Mouse (Mus musculus) retina, embryonic 14.5 days (tissue): ENCODE results near the gene Git1.
A peak's percentile ranks its signal among the peaks of the same experiment; 100 is the strongest.

Experiments
- DNase-seq: peaks from one replicate; pipeline ENCODE4 v3.0.0-alpha.2; 2015; ENCODE audit warnings: low spot score

The Git1 gene

DNA sequence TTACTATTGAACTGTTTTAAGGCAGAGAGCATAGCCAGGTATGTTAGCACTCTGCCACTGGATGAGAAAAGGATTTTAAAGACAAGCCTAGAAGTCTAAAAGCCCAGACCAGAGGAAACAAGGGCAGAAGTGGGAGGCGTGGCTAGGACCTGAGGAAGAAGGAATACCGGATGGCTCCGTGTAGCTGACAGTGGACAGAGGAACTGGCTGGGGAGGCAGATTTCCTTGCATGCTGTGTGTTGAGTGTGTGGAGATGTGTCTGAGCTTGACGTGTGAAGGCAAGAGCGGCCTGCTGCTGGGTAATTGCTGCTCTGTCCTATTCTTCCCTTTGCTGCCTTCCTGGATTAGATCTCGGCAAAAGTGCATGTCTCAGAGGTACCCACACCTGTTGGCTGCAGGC is 9.1 kb downstream of the Git1 start:
- DNase-seq = no peak

DNA sequence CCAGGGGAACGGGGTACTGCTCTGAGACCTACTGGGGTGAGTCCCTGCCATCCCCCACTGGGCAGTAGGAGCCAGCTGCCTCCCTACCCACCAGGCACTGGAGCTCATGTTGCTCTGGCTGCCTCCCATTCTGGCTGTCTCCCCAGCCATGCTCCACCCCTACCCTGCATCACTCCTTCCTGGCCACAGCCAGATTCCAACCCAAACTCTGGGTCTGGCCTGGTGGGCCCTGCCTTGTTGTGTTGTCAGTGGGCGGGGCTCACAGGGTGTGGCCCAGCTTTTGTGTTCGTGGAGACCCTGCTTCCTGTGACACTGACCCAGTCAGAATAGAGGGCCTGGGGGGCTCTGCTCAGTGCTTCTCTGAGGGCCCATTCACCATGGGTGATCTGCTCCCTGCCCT is 10.1 kb downstream of the Git1 start:
- no peak for DNase-seq

- no peak for DNase-seq
These were observed 11.0 kb downstream of the Git1 start for GRCm38 (mm10) chr11:77504377-77504776.

DNA sequence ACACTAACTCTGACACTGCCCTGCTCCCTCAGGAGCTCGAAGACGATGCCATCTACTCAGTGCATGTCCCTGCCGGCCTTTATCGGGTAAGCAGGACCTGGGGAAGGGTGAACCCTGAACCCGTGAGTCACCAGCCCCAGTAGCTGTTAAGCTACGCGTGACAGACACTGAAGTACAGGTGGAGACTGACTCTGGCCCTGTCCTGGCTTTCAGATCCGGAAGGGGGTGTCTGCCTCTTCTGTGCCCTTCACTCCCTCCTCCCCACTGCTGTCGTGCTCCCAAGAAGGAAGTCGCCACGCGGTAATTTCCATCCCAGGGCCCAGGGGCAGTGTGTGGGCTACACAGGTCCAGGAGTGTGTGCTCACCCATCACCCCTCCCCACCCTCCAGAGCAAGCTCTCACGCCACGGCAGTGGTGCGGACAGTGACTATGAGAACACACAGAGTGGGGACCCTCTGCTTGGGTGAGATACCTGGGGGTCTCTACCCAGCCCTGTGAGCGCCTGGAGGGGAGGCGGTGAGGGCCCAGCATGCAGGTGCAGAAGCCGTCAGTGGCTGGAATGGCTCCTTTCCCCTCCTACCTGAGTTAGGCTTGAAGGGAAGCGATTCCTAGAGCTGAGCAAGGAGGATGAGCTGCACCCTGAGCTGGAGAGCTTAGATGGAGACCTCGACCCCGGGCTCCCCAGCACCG is 12.1 kb downstream of the Git1 start:
- DNase-seq = no peak

- DNase-seq = no peak
These were observed 12.9 kb downstream of the Git1 start for GRCm38 (mm10) chr11:77506273-77506672.

GRCm38 (mm10) chr11:77506941-77507340 is 13.6 kb downstream of the Git1 start:
- no peak for DNase-seq

DNA sequence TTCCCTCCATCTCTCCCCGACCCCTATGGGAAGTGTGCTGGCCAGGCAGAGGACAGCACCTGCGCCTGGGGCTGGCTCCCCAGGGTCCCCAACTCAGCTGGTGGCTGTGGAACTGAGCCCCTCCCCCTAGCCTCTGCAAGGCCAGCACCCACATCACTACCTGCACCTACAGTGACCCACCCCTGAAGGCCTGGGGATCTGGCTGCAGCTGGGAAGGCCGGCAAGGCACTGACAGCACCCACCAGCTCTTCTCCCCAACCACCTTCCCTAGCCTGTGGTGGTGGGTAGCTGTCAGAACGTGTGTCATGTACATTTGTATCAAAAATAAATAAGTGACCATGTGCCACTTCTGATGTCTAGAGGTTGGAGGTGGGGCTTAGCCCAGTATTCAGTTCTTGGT is 14.1 kb downstream of the Git1 start:
- no peak for DNase-seq

DNA sequence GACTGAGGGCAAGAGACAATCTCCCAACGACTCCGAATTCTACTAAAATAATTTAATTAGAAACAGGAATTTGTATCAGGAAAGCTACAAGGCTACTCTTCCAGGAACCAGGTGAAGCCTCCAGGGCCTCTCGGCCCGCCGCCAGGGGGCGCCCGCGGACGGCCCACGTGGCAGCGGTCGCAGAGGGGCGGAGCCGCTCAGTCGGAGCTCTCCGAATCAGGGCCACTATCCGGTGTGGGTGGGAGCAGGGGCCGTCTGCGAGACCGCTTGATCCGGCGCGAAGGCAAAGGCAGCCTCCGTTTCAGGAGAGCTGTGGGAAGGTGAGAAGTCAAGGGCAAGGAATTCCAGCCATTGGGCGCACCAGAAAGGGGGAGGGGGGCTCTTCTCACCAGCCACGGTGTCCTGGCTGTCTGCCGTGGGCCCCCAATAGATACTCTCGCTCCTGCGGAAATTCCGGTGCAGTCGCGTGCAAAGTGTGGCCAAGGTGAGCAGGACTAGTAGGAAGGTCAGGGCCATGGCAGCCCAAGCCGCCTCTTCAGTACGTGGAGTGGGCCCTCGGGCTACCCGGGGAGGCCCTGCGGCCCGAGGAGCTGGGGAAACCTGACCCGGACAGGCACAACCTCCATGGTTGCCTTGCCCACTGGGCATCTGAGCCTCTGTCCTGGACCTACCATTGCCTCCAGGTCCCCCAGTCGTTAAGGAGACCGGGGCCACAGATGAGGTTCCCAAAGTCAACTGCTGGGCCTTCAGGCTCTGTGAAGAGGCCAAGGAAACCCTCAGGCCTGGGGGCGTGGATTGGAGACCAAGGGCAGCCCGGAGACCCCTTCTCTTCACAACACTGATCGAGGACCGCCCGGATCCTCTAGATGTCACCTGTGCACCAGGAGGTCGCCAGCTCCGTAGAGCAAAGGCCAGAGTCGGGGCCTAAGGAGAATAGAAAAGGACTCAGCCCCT is 15.0 kb downstream of the Git1 start:
- DNase-seq = peak; percentile 92

- no peak for DNase-seq
These were observed 18.0 kb downstream of the Git1 start for GRCm38 (mm10) chr11:77511336-77511735.

- DNase-seq = peak; percentile 89
These were observed 19.8 kb downstream of the Git1 start for GRCm38 (mm10) chr11:77512891-77513810.

DNA sequence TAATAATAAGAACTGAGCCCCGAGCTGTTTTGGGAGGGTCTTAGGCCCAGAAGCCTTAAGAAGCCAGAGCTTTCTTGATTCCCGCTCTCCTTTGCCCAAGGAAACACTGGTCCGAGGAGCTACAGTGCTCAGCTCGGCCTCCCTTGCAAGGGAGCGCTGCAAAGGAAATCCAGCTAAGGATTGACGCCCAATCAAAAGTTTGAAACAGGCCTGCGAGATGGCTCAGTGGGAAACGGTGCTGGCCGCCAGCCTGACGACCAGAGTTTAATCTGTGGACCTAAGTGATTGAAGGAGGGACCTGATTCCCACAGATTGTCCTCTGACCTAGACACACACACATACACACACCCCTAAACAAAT is 20.4 kb downstream of the Git1 start:
- DNase-seq = no peak

- DNase-seq = peak; percentile 36
These were observed 21.0 kb downstream of the Git1 start for GRCm38 (mm10) chr11:77514281-77514831.

DNA sequence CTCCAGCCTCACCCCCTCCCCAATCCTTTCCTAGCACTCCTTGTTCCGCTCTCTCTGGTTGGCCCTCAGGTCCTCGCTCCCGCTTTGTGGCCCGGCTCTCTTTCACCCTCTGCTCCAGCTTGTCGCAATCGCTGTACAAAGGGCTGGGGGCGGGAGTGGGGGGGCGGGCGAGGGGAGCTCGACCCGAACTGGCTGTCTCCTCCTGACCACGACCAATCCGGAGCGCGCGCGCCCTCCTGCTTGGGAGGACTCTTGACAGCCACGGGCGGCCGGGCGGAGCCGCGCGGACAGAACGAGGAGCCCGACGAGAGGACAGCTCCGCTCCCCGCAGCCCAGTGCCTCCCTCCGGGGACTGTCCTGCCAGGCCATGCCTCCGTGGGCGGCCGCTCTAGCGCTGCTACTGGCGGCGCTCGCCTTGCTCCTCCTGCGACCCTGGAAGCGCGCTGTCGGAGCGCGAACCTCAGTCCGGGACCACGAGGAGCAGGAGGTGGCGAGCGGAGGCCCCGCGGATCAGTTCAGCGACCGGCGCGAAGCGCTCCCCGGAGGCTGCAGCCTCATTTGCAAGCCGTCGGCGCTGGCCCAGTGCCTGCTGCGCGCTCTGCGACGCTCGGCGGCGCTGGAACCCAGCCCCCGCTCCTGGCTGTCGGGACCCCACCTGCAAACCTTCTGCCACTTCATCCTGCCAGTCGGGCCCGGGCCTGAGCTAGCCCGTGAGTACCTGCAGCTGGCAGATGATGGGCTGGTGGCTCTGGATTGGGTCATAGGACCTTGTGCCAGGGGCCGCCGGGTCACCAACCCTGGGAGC is 21.7 kb downstream of the Git1 start, which contains the start of gene Abhd15:
Gene Abhd15 (plus strand): TSS at position 290 of the 805 bp plus-strand sequence.
- peak; percentile 80 for DNase-seq

DNA sequence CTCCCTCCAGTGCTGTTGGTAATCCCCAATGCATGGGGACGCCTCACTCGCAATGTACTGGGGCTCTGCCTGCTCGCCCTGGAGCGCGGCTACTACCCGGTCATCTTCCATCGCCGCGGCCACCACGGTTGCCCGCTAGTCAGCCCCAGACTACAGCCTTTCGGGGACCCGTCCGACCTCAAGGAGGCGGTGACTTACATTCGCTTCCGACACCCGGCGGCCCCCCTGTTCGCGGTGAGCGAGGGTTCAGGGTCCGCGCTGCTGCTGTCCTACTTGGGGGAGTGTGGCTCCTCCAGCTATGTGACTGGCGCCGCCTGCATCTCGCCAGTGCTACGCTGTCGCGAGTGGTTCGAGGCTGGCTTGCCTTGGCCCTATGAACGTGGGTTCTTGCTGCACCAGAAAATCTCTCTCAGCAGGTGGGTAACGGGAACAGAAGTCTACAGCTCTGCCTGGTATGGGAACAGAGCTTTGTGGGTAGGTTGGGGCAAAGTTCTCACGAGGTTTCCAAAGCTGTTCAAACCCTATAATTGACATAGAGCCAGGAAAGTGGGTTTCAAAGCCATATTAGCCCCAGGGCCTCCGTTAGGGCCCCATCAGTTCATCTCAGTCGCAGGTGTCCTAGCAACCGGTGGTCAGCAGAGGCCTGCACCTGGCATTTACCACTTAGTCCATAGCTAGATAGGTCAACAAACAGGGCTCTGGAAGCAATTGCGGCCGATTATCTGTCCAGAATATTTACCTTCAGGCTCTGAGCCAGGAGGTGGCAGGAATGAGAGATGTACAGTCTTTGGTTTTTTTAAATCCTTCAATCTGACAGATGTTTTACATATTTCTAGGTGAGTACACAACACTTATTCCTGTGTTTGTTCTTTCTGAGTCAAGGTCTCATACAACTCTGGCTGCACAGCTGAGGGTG is 22.5 kb downstream of the Git1 start, which contains the start of gene Trp53i13:
Gene Trp53i13 (minus strand): TSS at position 344 of the 916 bp plus-strand sequence.
- DNase-seq = no peak

GRCm38 (mm10) chr11:77516553-77517425 is 23.4 kb downstream of the Git1 start:
- DNase-seq = no peak

DNA sequence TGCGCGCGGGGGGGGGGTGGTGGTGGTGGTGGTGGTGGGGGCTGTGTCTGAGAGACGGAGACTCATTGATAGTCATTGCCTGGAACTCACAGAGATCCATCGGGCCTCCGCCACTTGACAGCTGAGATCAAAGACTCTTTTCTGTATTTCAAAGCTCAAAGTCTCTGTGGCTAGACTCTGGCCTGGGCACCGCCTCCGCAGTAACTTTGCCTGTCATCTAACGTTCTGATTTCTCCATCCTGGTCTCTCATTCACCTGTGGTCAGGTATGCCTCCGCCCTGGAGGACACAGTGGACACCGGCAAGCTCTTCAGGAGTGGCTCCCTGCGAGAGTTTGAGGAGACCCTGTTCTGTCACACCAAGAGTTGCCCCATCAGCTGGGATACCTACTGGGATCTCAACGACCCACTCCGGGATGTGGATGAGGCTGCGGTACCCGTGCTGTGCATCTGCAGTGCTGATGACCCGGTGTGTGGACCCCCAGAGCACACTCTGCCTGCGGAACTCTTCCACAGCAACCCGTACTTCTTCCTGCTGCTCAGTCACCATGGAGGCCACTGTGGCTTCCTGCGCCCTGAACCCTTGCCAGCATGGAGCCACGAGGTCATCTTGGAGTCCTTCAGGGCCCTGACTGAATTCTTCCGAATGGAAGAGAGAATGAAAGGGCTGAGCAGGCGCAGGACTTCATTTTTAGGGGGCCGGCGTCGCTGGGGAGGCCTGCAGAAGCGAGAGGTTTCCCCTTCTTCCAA is 24.9 kb downstream of the Git1 start:
- no peak for DNase-seq

GRCm38 (mm10) chr11:77519043-77519442 is 25.7 kb downstream of the Git1 start, which contains the start of gene Gm10392:
Gm10392 (minus strand) TSS chr11:77519198.
- DNase-seq = no peak
